Mouse (Mus musculus): ENCODE results near the gene B3galt6. TPM values are rescaled to one million over a fixed set of nuclear protein-coding genes. Genes with fewer than 3 reads are reported as not detected.

B3galt6 gene
- polyA plus RNA-seq, 2 experiments = 2.8 to 3.7 TPM

GRCm38 (mm10) chr4:155944271-155944670 is 48.2 kb downstream of the B3galt6 start:
- no peak for DNase-seq (ENCODE audit: low read depth in 3 of 3, low spot score in 3 of 3)

GRCm38 (mm10) chr4:155943534-155944249 is 48.8 kb downstream of the B3galt6 start, which contains the start of gene Ube2j2:
TSS of gene Ube2j2 (plus strand) at chr4:155943831.
- peaks cover 15 to 22% of the 10 kb centered on the region in 2 experiments for H3K4me1 ChIP-seq (replicated peaks; ENCODE audit: control insufficient read depth in 2 of 2, insufficient read depth in 2 of 2, low read length in 1 of 2)
- under 1% methylated on average over 85 of the region's 85 CpGs for WGBS (ENCODE audit: insufficient replicate concordance)
- no peaks in the 10 kb centered on the region for H3K9me3 ChIP-seq (ENCODE audit: control insufficient read depth, low read length)
- ATAC-seq (ENCODE audit: insufficient read depth) (peak; percentile 97), DNase-seq (ENCODE audit: low read depth in 3 of 3, low spot score in 3 of 3) (peak; percentile 80 to 85 (median 81))
- TF ChIP-seq EP300 (IDR thresholded peaks at IDR 0.05; ENCODE audit: low read depth) (no peak), CTCF (IDR thresholded peaks at IDR 0.05; ENCODE audit: low read depth) (peak; percentile 17; the same call in 1 of the 2 replicates)
- H3K4me3 ChIP-seq (ENCODE audit: insufficient read depth in 1 of 2, low read depth in 2 of 2, low read length in 2 of 2) = peak within 1 kb of the TSS; percentile 96 to 99
- peaks cover 6% of the 10 kb centered on the region for H3K36me3 ChIP-seq (replicated peaks; ENCODE audit: control insufficient read depth, insufficient read depth, low read depth)
- H3K27me3 ChIP-seq (ENCODE audit: control insufficient read depth, insufficient read depth, low read length) = no peaks in the 10 kb centered on the region; the same call in 1 of the 2 replicates
- H3K9ac ChIP-seq (replicated peaks) = peak within 1 kb of the TSS; percentile 91
- peak within 1 kb of the TSS; percentile 38 for H3K27ac ChIP-seq
- H3K4me2 ChIP-seq (ENCODE audit: low read depth) = peak within 1 kb of the TSS; percentile 74

More at GRCm38 (mm10) chr4:155944271-155944670, 48.2 kb downstream of the B3galt6 start:
- peak; percentile 4; the same call in 1 of the 2 replicates for ATAC-seq (ENCODE audit: insufficient read depth)
- Histone ChIP-seq H3K9ac (replicated peaks) (peak overlapping the region; percentile 91), H3K36me3 (replicated peaks; ENCODE audit: control insufficient read depth, insufficient read depth, low read depth) (peaks cover 11% of the 10 kb centered on the region), H3K9me3 (ENCODE audit: control insufficient read depth, low read length) (no peaks in the 10 kb centered on the region), H3K4me2 (ENCODE audit: low read depth) (peak overlapping the region; percentile 74), H3K4me3 (ENCODE audit: insufficient read depth in 1 of 2, low read depth in 2 of 2, low read length in 2 of 2) (peak overlapping the region; percentile 96 to 99), H3K4me1 (replicated peaks; ENCODE audit: control insufficient read depth in 2 of 2, insufficient read depth in 2 of 2, low read length in 1 of 2) (peaks cover 15 to 22% of the 10 kb centered on the region in 2 experiments), H3K27me3 (ENCODE audit: control insufficient read depth, insufficient read depth, low read length) (no peaks in the 10 kb centered on the region; the same call in 1 of the 2 replicates), H3K27ac (peak overlapping the region; percentile 38)
- 1% methylated on average over 17 of the region's 17 CpGs for WGBS (ENCODE audit: insufficient replicate concordance)
- no peak for TF ChIP-seq CTCF (IDR thresholded peaks at IDR 0.05; ENCODE audit: low read depth)
- no peak for TF ChIP-seq EP300 (IDR thresholded peaks at IDR 0.05; ENCODE audit: low read depth)

GRCm38 (mm10) chr4:155943049-155943452 is 49.4 kb downstream of the B3galt6 start:
- Histone ChIP-seq H3K9ac (replicated peaks) (peak overlapping the region; percentile 91), H3K27ac (no peak overlapping the region), H3K4me3 (ENCODE audit: insufficient read depth in 1 of 2, low read depth in 2 of 2, low read length in 2 of 2) (peak overlapping the region; percentile 96 to 99), H3K36me3 (replicated peaks; ENCODE audit: control insufficient read depth, insufficient read depth, low read depth) (peaks cover 4% of the 10 kb centered on the region; the same call in 1 of the 2 replicates), H3K27me3 (ENCODE audit: control insufficient read depth, insufficient read depth, low read length) (no peaks in the 10 kb centered on the region; the same call in 1 of the 2 replicates), H3K9me3 (ENCODE audit: control insufficient read depth, low read length) (no peaks in the 10 kb centered on the region), H3K4me1 (replicated peaks; ENCODE audit: control insufficient read depth in 2 of 2, insufficient read depth in 2 of 2, low read length in 1 of 2) (peaks cover 15 to 22% of the 10 kb centered on the region in 2 experiments), H3K4me2 (ENCODE audit: low read depth) (peak overlapping the region; percentile 74)
- no peak for DNase-seq (ENCODE audit: low read depth in 3 of 3, low spot score in 3 of 3)
- peak; percentile 21 for ATAC-seq (ENCODE audit: insufficient read depth)
- TF ChIP-seq EP300 (IDR thresholded peaks at IDR 0.05; ENCODE audit: low read depth) (no peak), CTCF (IDR thresholded peaks at IDR 0.05; ENCODE audit: low read depth) (no peak)
- WGBS (ENCODE audit: insufficient replicate concordance) = 3% methylated on average over 17 of the region's 17 CpGs

Other genes starting within 250 kb of the B3galt6 start
- gene Atad3a, start 231.6 kb downstream of the B3galt6 start, polyA plus RNA-seq (2012; rRNA removed) = 28.7 and 41.8 TPM in 2 replicates
- gene Atad3a, start 231.6 kb downstream of the B3galt6 start, polyA plus RNA-seq (2014; fragmentation: Nextera tagmentation; extraction: Ambion mirVana) = 31.2 and 38.7 TPM in 2 replicates
- 0.13 and 0.15 TPM in 2 replicates for gene Vwa1, start 218.0 kb downstream of the B3galt6 start, polyA plus RNA-seq (2012; rRNA removed)
- gene Vwa1, start 218.0 kb downstream of the B3galt6 start, polyA plus RNA-seq (2014; fragmentation: Nextera tagmentation; extraction: Ambion mirVana) = 0.14 and 0.19 TPM in 2 replicates
- 0.28 and 0.32 TPM in 2 replicates for gene Tmem88b, start 206.8 kb downstream of the B3galt6 start, polyA plus RNA-seq (2012; rRNA removed)
- 0.04 and 0.11 TPM in 2 replicates for gene Tmem88b, start 206.8 kb downstream of the B3galt6 start, polyA plus RNA-seq (2014; fragmentation: Nextera tagmentation; extraction: Ambion mirVana)
- gene Ankrd65, start 202.2 kb downstream of the B3galt6 start, polyA plus RNA-seq (2012; rRNA removed) = 0.02 and 0.03 TPM in 2 replicates
- gene Ankrd65, start 202.2 kb downstream of the B3galt6 start, polyA plus RNA-seq (2014; fragmentation: Nextera tagmentation; extraction: Ambion mirVana) = not detected in 2 replicates
- 41.6 and 62.8 TPM in 2 replicates for gene Mrpl20, start 189.8 kb downstream of the B3galt6 start, polyA plus RNA-seq (2012; rRNA removed)
- 197 and 200 TPM in 2 replicates for gene Mrpl20, start 189.8 kb downstream of the B3galt6 start, polyA plus RNA-seq (2014; fragmentation: Nextera tagmentation; extraction: Ambion mirVana)
- 43.3 and 65.8 TPM in 2 replicates for gene Ccnl2, start 180.2 kb downstream of the B3galt6 start, polyA plus RNA-seq (2012; rRNA removed)
- 51.2 and 57.2 TPM in 2 replicates for gene Ccnl2, start 180.2 kb downstream of the B3galt6 start, polyA plus RNA-seq (2014; fragmentation: Nextera tagmentation; extraction: Ambion mirVana)
- 67.4 and 77.0 TPM in 2 replicates for gene Aurkaip1, start 161.4 kb downstream of the B3galt6 start, polyA plus RNA-seq (2012; rRNA removed)
- 117 and 120 TPM in 2 replicates for gene Aurkaip1, start 161.4 kb downstream of the B3galt6 start, polyA plus RNA-seq (2014; fragmentation: Nextera tagmentation; extraction: Ambion mirVana)
- 5.4 and 6.2 TPM in 2 replicates for gene Mxra8, start 153.0 kb downstream of the B3galt6 start, polyA plus RNA-seq (2012; rRNA removed)
- gene Mxra8, start 153.0 kb downstream of the B3galt6 start, polyA plus RNA-seq (2014; fragmentation: Nextera tagmentation; extraction: Ambion mirVana) = 3.9 and 4.9 TPM in 2 replicates
- gene Dvl1, start 145.2 kb downstream of the B3galt6 start, polyA plus RNA-seq (2012; rRNA removed) = 20.9 and 24.5 TPM in 2 replicates
- gene Dvl1, start 145.2 kb downstream of the B3galt6 start, polyA plus RNA-seq (2014; fragmentation: Nextera tagmentation; extraction: Ambion mirVana) = 2.8 and 3.9 TPM in 2 replicates
- gene Tas1r3, start 129.3 kb downstream of the B3galt6 start, polyA plus RNA-seq (2012; rRNA removed) = 0.08 and 0.09 TPM in 2 replicates
- gene Tas1r3, start 129.3 kb downstream of the B3galt6 start, polyA plus RNA-seq (2014; fragmentation: Nextera tagmentation; extraction: Ambion mirVana) = 0.04 and 0.06 TPM in 2 replicates
- gene Cptp, start 123.2 kb downstream of the B3galt6 start, polyA plus RNA-seq (2012; rRNA removed) = 5.6 and 6.6 TPM in 2 replicates
- gene Cptp, start 123.2 kb downstream of the B3galt6 start, polyA plus RNA-seq (2014; fragmentation: Nextera tagmentation; extraction: Ambion mirVana) = 7.6 and 9.4 TPM in 2 replicates
- 16.7 and 22.1 TPM in 2 replicates for gene Ints11, start 123.1 kb downstream of the B3galt6 start, polyA plus RNA-seq (2012; rRNA removed)
- 34.0 and 34.6 TPM in 2 replicates for gene Ints11, start 123.1 kb downstream of the B3galt6 start, polyA plus RNA-seq (2014; fragmentation: Nextera tagmentation; extraction: Ambion mirVana)
- gene Pusl1, start 100.9 kb downstream of the B3galt6 start, polyA plus RNA-seq (2012; rRNA removed) = 16.8 and 19.4 TPM in 2 replicates
- 12.9 and 14.9 TPM in 2 replicates for gene Pusl1, start 100.9 kb downstream of the B3galt6 start, polyA plus RNA-seq (2014; fragmentation: Nextera tagmentation; extraction: Ambion mirVana)
- gene Acap3, start 100.8 kb downstream of the B3galt6 start, polyA plus RNA-seq (2012; rRNA removed) = 9.4 and 9.6 TPM in 2 replicates
- 4.7 and 5.5 TPM in 2 replicates for gene Acap3, start 100.8 kb downstream of the B3galt6 start, polyA plus RNA-seq (2014; fragmentation: Nextera tagmentation; extraction: Ambion mirVana)
- gene Ube2j2, start 48.8 kb downstream of the B3galt6 start, polyA plus RNA-seq (2012; rRNA removed) = 19.9 and 36.9 TPM in 2 replicates
- 61.5 and 62.3 TPM in 2 replicates for gene Ube2j2, start 48.8 kb downstream of the B3galt6 start, polyA plus RNA-seq (2014; fragmentation: Nextera tagmentation; extraction: Ambion mirVana)
- 37.4 and 43.2 TPM in 2 replicates for gene C1qtnf12, start 30.3 kb downstream of the B3galt6 start, polyA plus RNA-seq (2012; rRNA removed)
- gene C1qtnf12, start 30.3 kb downstream of the B3galt6 start, polyA plus RNA-seq (2014; fragmentation: Nextera tagmentation; extraction: Ambion mirVana) = 85.1 and 96.2 TPM in 2 replicates
- gene Sdf4, start 223 bp upstream of the B3galt6 start, polyA plus RNA-seq (2012; rRNA removed) = 20.1 and 26.8 TPM in 2 replicates
- gene Sdf4, start 223 bp upstream of the B3galt6 start, polyA plus RNA-seq (2014; fragmentation: Nextera tagmentation; extraction: Ambion mirVana) = 72.1 and 79.4 TPM in 2 replicates
- 1.0 and 1.8 TPM in 2 replicates for gene Tnfrsf4, start 21.2 kb upstream of the B3galt6 start, polyA plus RNA-seq (2012; rRNA removed)
- 0.13 TPM in 2 replicates for gene Tnfrsf4, start 21.2 kb upstream of the B3galt6 start, polyA plus RNA-seq (2014; fragmentation: Nextera tagmentation; extraction: Ambion mirVana)
- 0.39 and 0.92 TPM in 2 replicates for gene Tnfrsf18, start 33.5 kb upstream of the B3galt6 start, polyA plus RNA-seq (2012; rRNA removed)
- gene Tnfrsf18, start 33.5 kb upstream of the B3galt6 start, polyA plus RNA-seq (2014; fragmentation: Nextera tagmentation; extraction: Ambion mirVana) = 0.39 and 0.53 TPM in 2 replicates
- 0.42 and 0.71 TPM in 2 replicates for gene Ttll10, start 66.8 kb upstream of the B3galt6 start, polyA plus RNA-seq (2012; rRNA removed)
- gene Ttll10, start 66.8 kb upstream of the B3galt6 start, polyA plus RNA-seq (2014; fragmentation: Nextera tagmentation; extraction: Ambion mirVana) = 0.28 and 0.38 TPM in 2 replicates
- 15.6 and 16.4 TPM in 2 replicates for gene 9430015G10Rik, start 117.3 kb upstream of the B3galt6 start, polyA plus RNA-seq (2012; rRNA removed)
- gene 9430015G10Rik, start 117.3 kb upstream of the B3galt6 start, polyA plus RNA-seq (2014; fragmentation: Nextera tagmentation; extraction: Ambion mirVana) = 8.7 and 10.5 TPM in 2 replicates
- gene Rnf223, start 137.9 kb upstream of the B3galt6 start, polyA plus RNA-seq (2012; rRNA removed) = 0.27 and 0.35 TPM in 2 replicates
- 0.13 TPM in 1 of 2 replicates, not detected in the other for gene Rnf223, start 137.9 kb upstream of the B3galt6 start, polyA plus RNA-seq (2014; fragmentation: Nextera tagmentation; extraction: Ambion mirVana)
- 18.5 TPM in 2 replicates for gene Agrn, start 204.8 kb upstream of the B3galt6 start, polyA plus RNA-seq (2012; rRNA removed)
- gene Agrn, start 204.8 kb upstream of the B3galt6 start, polyA plus RNA-seq (2014; fragmentation: Nextera tagmentation; extraction: Ambion mirVana) = 6.7 and 7.2 TPM in 2 replicates
- 5.8 and 6.1 TPM in 2 replicates for gene Isg15, start 208.2 kb upstream of the B3galt6 start, polyA plus RNA-seq (2012; rRNA removed)
- 0.90 and 1.3 TPM in 2 replicates for gene Isg15, start 208.2 kb upstream of the B3galt6 start, polyA plus RNA-seq (2014; fragmentation: Nextera tagmentation; extraction: Ambion mirVana)
- gene AW011738, start 210.7 kb upstream of the B3galt6 start, polyA plus RNA-seq (2012; rRNA removed) = 0.49 and 0.66 TPM in 2 replicates
- 0.23 TPM in 1 of 2 replicates, not detected in the other for gene AW011738, start 210.7 kb upstream of the B3galt6 start, polyA plus RNA-seq (2014; fragmentation: Nextera tagmentation; extraction: Ambion mirVana)
- 0.03 TPM in 2 replicates for gene Perm1, start 223.2 kb upstream of the B3galt6 start, polyA plus RNA-seq (2012; rRNA removed)
- 0.05 TPM in 1 of 2 replicates, not detected in the other for gene Perm1, start 223.2 kb upstream of the B3galt6 start, polyA plus RNA-seq (2014; fragmentation: Nextera tagmentation; extraction: Ambion mirVana)
- gene Plekhn1, start 242.2 kb upstream of the B3galt6 start, polyA plus RNA-seq (2012; rRNA removed) = 9.9 and 10.8 TPM in 2 replicates
- gene Plekhn1, start 242.2 kb upstream of the B3galt6 start, polyA plus RNA-seq (2014; fragmentation: Nextera tagmentation; extraction: Ambion mirVana) = 2.7 and 5.2 TPM in 2 replicates
- gene Noc2l, start 243.4 kb upstream of the B3galt6 start, polyA plus RNA-seq (2012; rRNA removed) = 62.7 and 68.0 TPM in 2 replicates
- 40.2 and 50.7 TPM in 2 replicates for gene Noc2l, start 243.4 kb upstream of the B3galt6 start, polyA plus RNA-seq (2014; fragmentation: Nextera tagmentation; extraction: Ambion mirVana)